Mouse (Mus musculus): ENCODE measurements around the gene Ubac2. TPM values are rescaled to one million over a fixed set of nuclear protein-coding genes. Genes with fewer than 3 reads are reported as not detected.

Gene Ubac2
- polyA plus RNA-seq, 2 experiments: 46.3 to 66.9 TPM

GRCm38 (mm10) chr14:121989331-121989730, 110.9 kb downstream of the Ubac2 start:
- Histone ChIP-seq H3K9ac (ENCODE audit: low read depth, low read length, severe bottlenecking) (no peak overlapping the region), H3K4me3 (replicated peaks; ENCODE audit: low read length) (no peak overlapping the region), H3K9me3 (ENCODE audit: control insufficient read depth, low read length) (no peaks in the 10 kb centered on the region), H3K36me3 (ENCODE audit: control insufficient read depth, insufficient read depth, low read length) (peaks cover 6% of the 10 kb centered on the region; the same call in 1 of the 2 replicates), H3K4me2 (replicated peaks; ENCODE audit: low read depth, low read length, severe bottlenecking) (no peak overlapping the region), H3K4me1 (ENCODE audit: control insufficient read depth, insufficient read depth, low read length) (no peaks in the 10 kb centered on the region), H3K27me3 (ENCODE audit: control insufficient read depth, insufficient read depth, low read length) (no peaks in the 10 kb centered on the region), H3K27ac (replicated peaks; ENCODE audit: low read depth, low read length) (no peak overlapping the region)
- ATAC-seq (ENCODE audit: low FRiP score, low read depth) (no peak), DNase-seq (ENCODE audit: low spot score) (no peak)
- 94% methylated on average over 3 of the region's 3 CpGs for WGBS
- no peak for TF ChIP-seq POLR2A (IDR thresholded peaks at IDR 0.05; ENCODE audit: borderline replicate concordance, extremely low read depth, insufficient read depth, insufficient read length)

DNA sequence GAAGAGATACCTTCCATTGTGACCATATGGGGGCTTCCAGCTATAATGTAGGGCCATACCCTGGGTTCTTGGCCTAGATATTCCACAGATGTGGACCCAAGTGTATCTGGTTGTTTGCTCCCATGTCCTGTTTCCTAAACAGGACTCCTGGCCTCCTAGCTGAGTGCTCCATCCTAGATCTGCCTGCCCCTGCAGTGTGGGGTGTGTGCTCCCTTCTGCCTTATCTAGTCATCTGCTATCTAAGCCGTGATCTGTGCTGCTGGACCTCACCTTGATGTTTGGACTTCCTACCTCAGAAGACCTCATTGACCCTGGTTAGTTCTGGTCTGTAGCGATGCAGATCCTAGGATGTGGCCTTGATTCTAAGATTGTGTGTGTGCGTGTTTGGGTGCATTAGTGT, 111.4 kb downstream of the Ubac2 start:
- WGBS: 91% methylated on average over 3 of the region's 3 CpGs

GRCm38 (mm10) chr14:121990897-121991296, 112.5 kb downstream of the Ubac2 start:
- H3K9ac ChIP-seq (ENCODE audit: low read depth, low read length, severe bottlenecking): no peak overlapping the region
- H3K4me2 ChIP-seq (replicated peaks; ENCODE audit: low read depth, low read length, severe bottlenecking): no peak overlapping the region
- H3K27ac ChIP-seq (replicated peaks; ENCODE audit: low read depth, low read length): no peak overlapping the region
- no peaks in the 10 kb centered on the region for H3K27me3 ChIP-seq (ENCODE audit: control insufficient read depth, insufficient read depth, low read length)
- H3K4me3 ChIP-seq (replicated peaks; ENCODE audit: low read length): no peak overlapping the region
- H3K36me3 ChIP-seq (ENCODE audit: control insufficient read depth, insufficient read depth, low read length): peaks cover 9% of the 10 kb centered on the region
- no peaks in the 10 kb centered on the region for H3K9me3 ChIP-seq (ENCODE audit: control insufficient read depth, low read length)
- ATAC-seq (ENCODE audit: low FRiP score, low read depth) (no peak), DNase-seq (ENCODE audit: low spot score) (no peak)
- no peaks in the 10 kb centered on the region for H3K4me1 ChIP-seq (ENCODE audit: control insufficient read depth, insufficient read depth, low read length)
- WGBS: 82% methylated on average over 6 of the region's 6 CpGs
- no peak for TF ChIP-seq POLR2A (IDR thresholded peaks at IDR 0.05; ENCODE audit: borderline replicate concordance, extremely low read depth, insufficient read depth, insufficient read length)

More for the DNA sequence above, 111.4 kb downstream of the Ubac2 start:
- TF ChIP-seq POLR2A (IDR thresholded peaks at IDR 0.05; ENCODE audit: borderline replicate concordance, extremely low read depth, insufficient read depth, insufficient read length): no peak
- Histone ChIP-seq H3K36me3 (ENCODE audit: control insufficient read depth, insufficient read depth, low read length) (peaks cover 9% of the 10 kb centered on the region), H3K4me3 (replicated peaks; ENCODE audit: low read length) (no peak overlapping the region), H3K4me2 (replicated peaks; ENCODE audit: low read depth, low read length, severe bottlenecking) (no peak overlapping the region), H3K27me3 (ENCODE audit: control insufficient read depth, insufficient read depth, low read length) (no peaks in the 10 kb centered on the region), H3K27ac (replicated peaks; ENCODE audit: low read depth, low read length) (no peak overlapping the region), H3K9ac (ENCODE audit: low read depth, low read length, severe bottlenecking) (no peak overlapping the region), H3K9me3 (ENCODE audit: control insufficient read depth, low read length) (no peaks in the 10 kb centered on the region), H3K4me1 (ENCODE audit: control insufficient read depth, insufficient read depth, low read length) (no peaks in the 10 kb centered on the region)
- no peak for DNase-seq (ENCODE audit: low spot score)
- ATAC-seq (ENCODE audit: low FRiP score, low read depth): no peak

GRCm38 (mm10) chr14:121991921-121992320, 113.5 kb downstream of the Ubac2 start:
- H3K27ac ChIP-seq (replicated peaks; ENCODE audit: low read depth, low read length): no peak overlapping the region
- H3K9me3 ChIP-seq (ENCODE audit: control insufficient read depth, low read length): no peaks in the 10 kb centered on the region
- no peaks in the 10 kb centered on the region for H3K27me3 ChIP-seq (ENCODE audit: control insufficient read depth, insufficient read depth, low read length)
- no peak overlapping the region for H3K4me3 ChIP-seq (replicated peaks; ENCODE audit: low read length)
- H3K36me3 ChIP-seq (ENCODE audit: control insufficient read depth, insufficient read depth, low read length): peaks cover 15% of the 10 kb centered on the region
- no peaks in the 10 kb centered on the region for H3K4me1 ChIP-seq (ENCODE audit: control insufficient read depth, insufficient read depth, low read length)
- no peak overlapping the region for H3K4me2 ChIP-seq (replicated peaks; ENCODE audit: low read depth, low read length, severe bottlenecking)
- no peak overlapping the region for H3K9ac ChIP-seq (ENCODE audit: low read depth, low read length, severe bottlenecking)
- ATAC-seq (ENCODE audit: low FRiP score, low read depth) (no peak), DNase-seq (ENCODE audit: low spot score) (no peak)
- TF ChIP-seq POLR2A (IDR thresholded peaks at IDR 0.05; ENCODE audit: borderline replicate concordance, extremely low read depth, insufficient read depth, insufficient read length): no peak

DNA sequence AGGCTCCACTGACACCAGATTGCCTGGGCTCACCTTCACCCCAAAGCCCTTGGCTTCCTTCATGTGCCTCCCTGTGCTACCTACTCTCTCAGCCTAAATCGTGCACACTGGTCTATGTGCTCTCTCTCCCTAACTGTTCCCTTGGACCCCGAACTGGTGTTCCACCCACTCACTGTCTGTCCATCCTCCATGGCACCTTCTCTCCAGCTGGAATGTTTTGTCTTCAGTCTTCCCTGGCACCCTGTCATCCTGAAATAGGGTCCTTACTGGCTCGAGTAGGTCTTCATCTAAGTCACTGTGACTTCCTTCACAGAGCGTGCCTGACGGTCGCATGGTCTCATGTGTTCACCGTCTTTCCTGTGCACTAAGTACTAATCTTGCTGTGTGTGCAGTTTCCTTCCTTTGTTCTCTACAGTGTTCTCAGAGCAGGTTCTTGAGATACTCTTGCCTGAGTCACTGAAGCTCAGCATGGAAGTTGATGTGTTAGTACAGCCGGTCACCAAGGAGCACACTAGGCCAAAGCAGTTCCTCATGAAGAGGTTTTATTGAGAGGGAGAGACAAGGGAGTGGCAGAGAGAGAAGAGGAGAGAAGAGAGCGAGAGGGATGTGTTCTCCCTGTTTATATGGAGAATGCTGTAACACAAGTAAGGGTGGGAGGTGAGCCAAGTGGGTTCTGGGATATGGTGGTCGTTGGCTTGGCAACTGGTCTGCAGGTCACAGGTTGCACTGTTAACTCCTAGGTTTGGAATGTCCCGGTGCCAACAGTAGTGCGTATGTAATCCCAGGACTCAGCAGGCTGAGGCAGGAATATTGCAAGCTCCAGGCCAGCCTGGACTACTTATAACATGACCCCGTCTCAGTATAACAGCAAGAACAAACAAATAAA, 114.2 kb downstream of the Ubac2 start:
- H3K27ac ChIP-seq (replicated peaks; ENCODE audit: low read depth, low read length): no peak overlapping the region
- no peak for TF ChIP-seq POLR2A (IDR thresholded peaks at IDR 0.05; ENCODE audit: borderline replicate concordance, extremely low read depth, insufficient read depth, insufficient read length)
- H3K9me3 ChIP-seq (ENCODE audit: control insufficient read depth, low read length): no peaks in the 10 kb centered on the region
- H3K27me3 ChIP-seq (ENCODE audit: control insufficient read depth, insufficient read depth, low read length): no peaks in the 10 kb centered on the region
- DNase-seq (ENCODE audit: low spot score): no peak
- H3K9ac ChIP-seq (ENCODE audit: low read depth, low read length, severe bottlenecking): no peak overlapping the region
- 86% methylated on average over 13 of the region's 13 CpGs for WGBS
- peaks cover 15% of the 10 kb centered on the region for H3K36me3 ChIP-seq (ENCODE audit: control insufficient read depth, insufficient read depth, low read length)
- no peak for ATAC-seq (ENCODE audit: low FRiP score, low read depth)
- H3K4me2 ChIP-seq (replicated peaks; ENCODE audit: low read depth, low read length, severe bottlenecking): no peak overlapping the region
- no peaks in the 10 kb centered on the region for H3K4me1 ChIP-seq (ENCODE audit: control insufficient read depth, insufficient read depth, low read length)
- H3K4me3 ChIP-seq (replicated peaks; ENCODE audit: low read length): no peak overlapping the region

All from limb, embryonic 14.5 days (tissue).